Mouse (Mus musculus) small intestine, adult 2 months (tissue): Measurements from ENCODE around the gene Hsp90ab1. TPM values are rescaled to one million over a fixed set of nuclear protein-coding genes. Genes with fewer than 3 reads are reported as not detected.

Source experiments
- H3K27ac ChIP-seq: fragments of 200-500 bp; 2 replicates; pipeline ENCODE4 v1.5.1; 2012; ENCODE audit warnings: low read depth, low read length, control low read depth, inconsistent platforms; ENCODE audit not compliant: insufficient read depth
- H3K27me3 ChIP-seq: fragments of 200-500 bp; 2 replicates; pipeline ENCODE4 v1.6.1; 2012; ENCODE audit warnings: mild to moderate bottlenecking, moderate library complexity, low read length, inconsistent platforms; ENCODE audit not compliant: control insufficient read depth, insufficient read depth
- H3K36me3 ChIP-seq: fragments of 200-500 bp; 2 replicates; pipeline ENCODE4 v1.6.1; 2012; ENCODE audit warnings: mild to moderate bottlenecking, low read length, control low read depth, inconsistent platforms; ENCODE audit not compliant: control insufficient read depth, insufficient read depth
- H3K4me1 ChIP-seq: fragments of 200-500 bp; 2 replicates; pipeline ENCODE4 v1.6.1; 2012; ENCODE audit warnings: low read length, inconsistent platforms, mixed read lengths; ENCODE audit not compliant: control insufficient read depth, insufficient read depth, insufficient read length
- H3K4me3 ChIP-seq: fragments of 200-500 bp; 2 replicates; pipeline ENCODE4 v1.5.1; 2012; ENCODE audit warnings: low read depth, mild to moderate bottlenecking, control low read depth, inconsistent platforms, low read length, moderate library complexity
- CTCF ChIP-seq: fragments of 200-500 bp; IDR thresholded peaks from 2 replicates; pipeline ENCODE4 v1.5.1; 2012; ENCODE audit warnings: low read depth, mild to moderate bottlenecking, control low read depth, inconsistent platforms, low read length, moderate library complexity, mixed read lengths; ENCODE audit not compliant: insufficient replicate concordance, insufficient read length; ENCODE audit errors: extremely low read depth
- POLR2A ChIP-seq: fragments of 200-500 bp; IDR thresholded peaks from 2 replicates; pipeline ENCODE4 v1.6.1; 2012; ENCODE audit warnings: low read depth, mild to moderate bottlenecking, control low read depth, inconsistent platforms, low read length, moderate library complexity
- WGBS: fragments of 180-500 bp; shearing (Covaris S2); methylation state at CpG from one replicate; pipeline ENCODE4 v1.1.7; 2018; 5-methylcytosine and 5-hydroxymethylcytosine counted together
- polyA plus RNA-seq: library from polyadenylated mRNA; depleted of rRNA; stranded (reverse); fragments of >200 nt; gene quantifications from 2 replicates; pipeline ENCODE4 v1.2.3, GENCODE M21; 2012

Hsp90ab1 gene
- polyA plus RNA-seq, 1 experiment, result 157 TPM

DNA sequence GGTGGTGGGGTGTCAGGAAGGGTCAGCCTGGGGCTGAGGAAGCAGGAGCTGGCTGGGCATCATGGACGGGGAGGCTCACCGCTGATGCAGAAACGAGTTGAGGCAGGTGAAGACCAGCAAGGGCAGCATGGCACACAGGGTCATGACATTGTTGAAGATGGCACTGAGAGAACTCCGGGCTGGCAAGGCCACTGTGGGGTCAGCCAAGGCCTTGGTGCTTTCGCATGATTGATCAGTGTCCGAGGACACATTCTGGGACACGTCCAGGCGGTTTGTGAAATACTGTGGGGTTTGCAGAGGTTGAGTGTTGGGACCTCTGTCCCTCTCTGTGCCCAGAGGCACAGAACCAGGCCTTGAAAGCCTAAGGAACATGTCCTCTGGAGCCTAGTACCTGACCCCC lies 16.8 kb upstream of the Hsp90ab1 start:
- H3K4me3 ChIP-seq, result no peak overlapping the region
- WGBS, result 93% methylated on average over 8 of the region's 8 CpGs
- peaks cover 9% of the 10 kb centered on the region for H3K4me1 ChIP-seq
- H3K27me3 ChIP-seq, result no peaks in the 10 kb centered on the region
- TF ChIP-seq POLR2A (no peak), CTCF (no peak)
- H3K27ac ChIP-seq, result no peak overlapping the region
- H3K36me3 ChIP-seq, result peaks cover 3% of the 10 kb centered on the region; the same call in 1 of the 2 replicates

DNA sequence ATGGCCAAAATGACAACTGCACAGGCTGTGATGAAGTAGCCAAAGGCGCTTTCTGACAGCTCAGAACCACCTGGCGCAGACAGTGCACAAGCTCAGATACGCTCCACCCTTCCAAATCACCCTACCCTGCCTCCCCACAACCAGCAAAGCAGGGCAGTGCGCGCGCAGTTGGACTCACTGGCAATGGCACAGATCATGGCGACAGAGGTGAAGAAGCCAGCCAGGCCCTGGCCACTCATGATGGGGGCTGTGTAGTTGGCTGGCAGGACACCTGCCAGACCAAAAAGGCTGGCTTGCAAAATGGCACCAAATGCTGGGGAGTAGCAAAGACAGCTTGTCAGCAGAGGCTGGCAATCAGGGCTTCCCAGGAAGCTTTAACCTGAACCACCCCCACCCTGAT lies 16.2 kb upstream of the Hsp90ab1 start:
- Histone ChIP-seq H3K27ac (no peak overlapping the region), H3K4me1 (peaks cover 12% of the 10 kb centered on the region), H3K27me3 (no peaks in the 10 kb centered on the region), H3K4me3 (no peak overlapping the region), H3K36me3 (peaks cover 3% of the 10 kb centered on the region; the same call in 1 of the 2 replicates)
- TF ChIP-seq CTCF (no peak), POLR2A (no peak)
- WGBS, result 99% methylated on average over 7 of the region's 7 CpGs

DNA sequence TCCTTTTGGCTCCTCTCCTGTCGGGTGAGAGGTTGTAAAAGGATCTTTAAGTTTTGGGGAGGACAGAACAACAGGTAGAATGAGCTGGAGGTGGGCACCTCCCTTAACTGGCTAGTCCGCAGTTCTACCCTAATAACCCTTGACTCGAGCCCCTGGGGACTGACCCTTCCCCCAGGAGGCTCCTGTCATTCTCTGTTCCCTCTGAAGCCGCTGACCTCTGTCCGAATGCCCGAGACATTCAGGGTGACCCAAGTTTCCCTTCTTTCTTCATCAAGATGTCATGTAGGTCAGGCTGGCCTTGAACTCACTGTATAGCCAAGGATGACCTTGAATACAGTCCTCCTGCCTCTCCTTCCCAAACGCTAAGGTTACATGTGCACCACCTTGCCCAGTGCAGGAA lies 15.3 kb upstream of the Hsp90ab1 start:
- WGBS, result 90% methylated on average over 7 of the region's 7 CpGs
- Histone ChIP-seq H3K4me1 (peaks cover 7% of the 10 kb centered on the region), H3K4me3 (no peak overlapping the region), H3K36me3 (peaks cover 3% of the 10 kb centered on the region; the same call in 1 of the 2 replicates), H3K27me3 (no peaks in the 10 kb centered on the region), H3K27ac (no peak overlapping the region)
- TF ChIP-seq POLR2A, result no peak
- no peak for TF ChIP-seq CTCF

DNA sequence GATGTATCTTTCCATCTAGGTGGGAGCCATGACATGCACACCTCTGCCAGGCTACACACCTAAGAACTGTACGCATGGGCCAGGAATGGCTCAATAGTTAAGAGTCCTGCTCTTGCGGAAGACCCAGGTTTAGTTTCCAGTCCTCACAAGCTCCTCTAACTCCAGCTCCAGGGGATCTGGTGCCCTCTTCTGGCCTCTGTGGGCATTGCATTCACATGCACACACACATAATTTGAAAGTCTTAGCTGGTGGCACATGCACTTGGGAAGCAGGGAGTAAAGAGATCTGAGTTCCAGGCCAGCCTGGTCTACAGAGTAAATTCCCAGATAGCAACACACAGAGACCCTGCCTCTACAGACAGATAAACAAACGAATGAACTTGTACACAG lies 13.4 kb upstream of the Hsp90ab1 start:
- Histone ChIP-seq H3K4me3 (no peak overlapping the region), H3K4me1 (peaks cover 3% of the 10 kb centered on the region), H3K36me3 (peaks cover 3% of the 10 kb centered on the region; the same call in 1 of the 2 replicates), H3K27me3 (no peaks in the 10 kb centered on the region), H3K27ac (no peak overlapping the region)
- TF ChIP-seq CTCF, result peak; percentile 22; the same call in 1 of the 2 replicates
- TF ChIP-seq POLR2A, result no peak
- 96% methylated on average over 3 of the region's 3 CpGs for WGBS

GRCm38 (mm10) chr17:45585725-45586448 lies 12.8 kb upstream of the Hsp90ab1 start:
- Histone ChIP-seq H3K27ac (peak overlapping the region; percentile 61), H3K4me1 (peaks cover 3% of the 10 kb centered on the region), H3K4me3 (no peak overlapping the region), H3K27me3 (no peaks in the 10 kb centered on the region), H3K36me3 (peaks cover 3% of the 10 kb centered on the region; the same call in 1 of the 2 replicates)
- no peak for TF ChIP-seq POLR2A
- TF ChIP-seq CTCF, result no peak
- 89% methylated on average over 23 of the region's 23 CpGs for WGBS

- peaks cover 3% of the 10 kb centered on the region for H3K4me1 ChIP-seq
- TF ChIP-seq CTCF, result peak; percentile 89
- no peak for TF ChIP-seq POLR2A
- peaks cover 3% of the 10 kb centered on the region; the same call in 1 of the 2 replicates for H3K36me3 ChIP-seq
- WGBS, result 58% methylated on average over 14 of the region's 14 CpGs
- peak overlapping the region; percentile 61 for H3K27ac ChIP-seq
- H3K27me3 ChIP-seq, result no peaks in the 10 kb centered on the region
- H3K4me3 ChIP-seq, result no peak overlapping the region
Observed at GRCm38 (mm10) chr17:45584939-45585678, 12.0 kb upstream of the Hsp90ab1 start.
